Mouse (Mus musculus): ENCODE data around the gene Tm9sf4. TPM values are rescaled to one million over a fixed set of nuclear protein-coding genes. Genes with fewer than 3 reads are reported as not detected.

Tm9sf4 gene
- polyA plus RNA-seq, 1 experiment from 2014 or later, result 54.6 TPM

- no peak overlapping the region for H3K4me3 ChIP-seq
- ATAC-seq (replicated peaks; ENCODE audit: insufficient number of reproducible peaks, insufficient read depth, low FRiP score, low read depth), result no peak
- H3K9me3 ChIP-seq (replicated peaks), result no peaks in the 10 kb centered on the region
- no peaks in the 10 kb centered on the region for H3K36me3 ChIP-seq
- 80% methylated on average over 5 of the region's 5 CpGs for WGBS
- no peak overlapping the region for H3K4me2 ChIP-seq
- H3K4me1 ChIP-seq (replicated peaks), result peaks cover 13% of the 10 kb centered on the region
- H3K9ac ChIP-seq, result no peak overlapping the region
- no peaks in the 10 kb centered on the region for H3K27me3 ChIP-seq
- H3K27ac ChIP-seq, result no peak overlapping the region
Observed at GRCm38 (mm10) chr2:153160133-153160532, 970 bp upstream of the Tm9sf4 start.

- Histone ChIP-seq H3K4me2 (peak overlapping the region; percentile 96), H3K4me1 (replicated peaks) (peaks cover 13% of the 10 kb centered on the region), H3K27ac (peak overlapping the region; percentile 96), H3K36me3 (no peaks in the 10 kb centered on the region), H3K9me3 (replicated peaks) (no peaks in the 10 kb centered on the region), H3K9ac (peak overlapping the region; percentile 91), H3K4me3 (peak overlapping the region; percentile 96), H3K27me3 (no peaks in the 10 kb centered on the region)
- peak; percentile 41 for ATAC-seq (replicated peaks; ENCODE audit: insufficient number of reproducible peaks, insufficient read depth, low FRiP score, low read depth)
- WGBS, result under 1% methylated on average over 16 of the region's 16 CpGs
Observed at GRCm38 (mm10) chr2:153161684-153162080, 579 bp downstream of the Tm9sf4 start.

GRCm38 (mm10) chr2:153167136-153167535, 6.0 kb downstream of the Tm9sf4 start:
- 68% methylated on average over 6 of the region's 6 CpGs for WGBS
- no peak overlapping the region for H3K9ac ChIP-seq
- H3K27ac ChIP-seq, result no peak overlapping the region
- no peaks in the 10 kb centered on the region for H3K9me3 ChIP-seq (replicated peaks)
- peaks cover 17% of the 10 kb centered on the region for H3K4me1 ChIP-seq (replicated peaks)
- no peaks in the 10 kb centered on the region for H3K27me3 ChIP-seq
- H3K36me3 ChIP-seq, result no peaks in the 10 kb centered on the region
- no peak overlapping the region for H3K4me2 ChIP-seq
- no peak for ATAC-seq (replicated peaks; ENCODE audit: insufficient number of reproducible peaks, insufficient read depth, low FRiP score, low read depth)
- no peak overlapping the region for H3K4me3 ChIP-seq

GRCm38 (mm10) chr2:153168134-153168820, 7.2 kb downstream of the Tm9sf4 start:
- Histone ChIP-seq H3K4me3 (no peak overlapping the region), H3K27ac (no peak overlapping the region), H3K4me1 (replicated peaks) (peaks cover 7% of the 10 kb centered on the region), H3K9me3 (replicated peaks) (no peaks in the 10 kb centered on the region), H3K27me3 (no peaks in the 10 kb centered on the region), H3K36me3 (no peaks in the 10 kb centered on the region), H3K4me2 (no peak overlapping the region), H3K9ac (no peak overlapping the region)
- no peak for ATAC-seq (replicated peaks; ENCODE audit: insufficient number of reproducible peaks, insufficient read depth, low FRiP score, low read depth)
- 29% methylated on average over 2 of the region's 2 CpGs for WGBS

- Histone ChIP-seq H3K27me3 (no peaks in the 10 kb centered on the region), H3K4me2 (no peak overlapping the region), H3K4me3 (no peak overlapping the region), H3K27ac (no peak overlapping the region), H3K36me3 (no peaks in the 10 kb centered on the region), H3K9ac (no peak overlapping the region), H3K4me1 (replicated peaks) (peaks cover 7% of the 10 kb centered on the region), H3K9me3 (replicated peaks) (no peaks in the 10 kb centered on the region)
- WGBS, result 70% methylated on average over 9 of the region's 9 CpGs
- ATAC-seq (replicated peaks; ENCODE audit: insufficient number of reproducible peaks, insufficient read depth, low FRiP score, low read depth), result no peak
Observed at GRCm38 (mm10) chr2:153170490-153171224, 9.6 kb downstream of the Tm9sf4 start.

- ATAC-seq (replicated peaks; ENCODE audit: insufficient number of reproducible peaks, insufficient read depth, low FRiP score, low read depth), result no peak
Observed at GRCm38 (mm10) chr2:153171966-153172365, 10.9 kb downstream of the Tm9sf4 start.

GRCm38 (mm10) chr2:153175995-153176570, 15.0 kb downstream of the Tm9sf4 start:
- 49% methylated on average over 8 of the region's 8 CpGs for WGBS
- Histone ChIP-seq H3K4me3 (no peak overlapping the region), H3K36me3 (peaks cover 10% of the 10 kb centered on the region; the same call in 1 of the 2 replicates), H3K4me2 (no peak overlapping the region), H3K9me3 (replicated peaks) (no peaks in the 10 kb centered on the region), H3K27me3 (no peaks in the 10 kb centered on the region), H3K4me1 (replicated peaks) (no peaks in the 10 kb centered on the region), H3K27ac (no peak overlapping the region), H3K9ac (no peak overlapping the region)
- ATAC-seq (replicated peaks; ENCODE audit: insufficient number of reproducible peaks, insufficient read depth, low FRiP score, low read depth), result no peak

More at GRCm38 (mm10) chr2:153171966-153172365, 10.9 kb downstream of the Tm9sf4 start:
- Histone ChIP-seq H3K27me3 (no peaks in the 10 kb centered on the region), H3K36me3 (no peaks in the 10 kb centered on the region), H3K4me3 (no peak overlapping the region), H3K9me3 (replicated peaks) (no peaks in the 10 kb centered on the region), H3K4me1 (replicated peaks) (peaks cover 7% of the 10 kb centered on the region), H3K27ac (no peak overlapping the region), H3K4me2 (no peak overlapping the region), H3K9ac (no peak overlapping the region)
- 91% methylated on average over 5 of the region's 5 CpGs for WGBS

- Histone ChIP-seq H3K36me3 (peaks cover 17% of the 10 kb centered on the region), H3K9me3 (replicated peaks) (no peaks in the 10 kb centered on the region), H3K4me1 (replicated peaks) (no peaks in the 10 kb centered on the region), H3K9ac (no peak overlapping the region), H3K4me2 (no peak overlapping the region), H3K27ac (no peak overlapping the region), H3K27me3 (no peaks in the 10 kb centered on the region), H3K4me3 (no peak overlapping the region)
- no peak for ATAC-seq (replicated peaks; ENCODE audit: insufficient number of reproducible peaks, insufficient read depth, low FRiP score, low read depth)
- 93% methylated on average over 3 of the region's 3 CpGs for WGBS
Observed at GRCm38 (mm10) chr2:153177188-153177587, 16.1 kb downstream of the Tm9sf4 start.

GRCm38 (mm10) chr2:153179126-153179860, 18.2 kb downstream of the Tm9sf4 start:
- Histone ChIP-seq H3K4me3 (no peak overlapping the region), H3K9ac (no peak overlapping the region; the same call in 1 of the 2 replicates), H3K36me3 (peaks cover 33% of the 10 kb centered on the region), H3K27me3 (no peaks in the 10 kb centered on the region), H3K4me2 (no peak overlapping the region), H3K27ac (no peak overlapping the region), H3K9me3 (replicated peaks) (no peaks in the 10 kb centered on the region), H3K4me1 (replicated peaks) (no peaks in the 10 kb centered on the region)
- 76% methylated on average over 10 of the region's 10 CpGs for WGBS
- ATAC-seq (replicated peaks; ENCODE audit: insufficient number of reproducible peaks, insufficient read depth, low FRiP score, low read depth), result no peak

- peaks cover 38% of the 10 kb centered on the region for H3K36me3 ChIP-seq
- ATAC-seq (replicated peaks; ENCODE audit: insufficient number of reproducible peaks, insufficient read depth, low FRiP score, low read depth), result no peak
- WGBS, result 82% methylated on average over 3 of the region's 3 CpGs
Observed at GRCm38 (mm10) chr2:153179961-153180360, 18.9 kb downstream of the Tm9sf4 start.

GRCm38 (mm10) chr2:153186176-153186591, 25.1 kb downstream of the Tm9sf4 start:
- Histone ChIP-seq H3K27me3 (no peaks in the 10 kb centered on the region), H3K9ac (no peak overlapping the region), H3K4me2 (no peak overlapping the region), H3K27ac (no peak overlapping the region), H3K4me3 (no peak overlapping the region), H3K4me1 (replicated peaks) (peaks cover 15% of the 10 kb centered on the region), H3K36me3 (peaks cover 79% of the 10 kb centered on the region), H3K9me3 (replicated peaks) (no peaks in the 10 kb centered on the region)
- 27% methylated on average over 2 of the region's 2 CpGs for WGBS
- peak; percentile 50 for ATAC-seq (replicated peaks; ENCODE audit: insufficient number of reproducible peaks, insufficient read depth, low FRiP score, low read depth)

More at GRCm38 (mm10) chr2:153179961-153180360, 18.9 kb downstream of the Tm9sf4 start:
- no peaks in the 10 kb centered on the region for H3K9me3 ChIP-seq (replicated peaks)
- H3K4me2 ChIP-seq, result no peak overlapping the region
- no peak overlapping the region for H3K4me3 ChIP-seq
- no peak overlapping the region for H3K9ac ChIP-seq
- H3K27ac ChIP-seq, result no peak overlapping the region
- no peaks in the 10 kb centered on the region for H3K4me1 ChIP-seq (replicated peaks)
- H3K27me3 ChIP-seq, result no peaks in the 10 kb centered on the region
